Mouse (Mus musculus): ENCODE results near the gene Arid1b. TPM values are rescaled to one million over a fixed set of nuclear protein-coding genes. Genes with fewer than 3 reads are reported as not detected.

The Arid1b gene
- total and polyA plus RNA-seq, 3 experiments: 11.8 to 27.8 (median 26.8) TPM

DNA sequence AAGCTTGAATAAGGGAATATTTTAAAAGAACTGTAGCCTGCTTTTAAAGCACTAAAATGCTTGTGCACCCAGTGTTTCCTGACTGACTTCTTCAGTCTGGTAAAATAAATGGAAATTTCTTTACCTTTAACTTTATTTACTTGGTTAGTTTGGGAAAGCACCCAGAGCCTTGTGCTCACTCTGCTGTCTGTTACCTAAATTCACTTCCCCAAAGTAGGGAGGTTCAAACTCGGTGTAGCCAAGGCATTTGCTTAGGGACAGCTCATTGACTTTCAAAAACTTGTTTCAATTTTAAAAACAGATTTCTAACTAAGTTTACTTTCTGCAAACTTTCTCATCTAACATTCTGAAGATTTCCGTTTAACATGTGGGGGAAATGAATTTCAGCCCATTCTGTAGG is 135.5 kb downstream of the Arid1b start:
- no peak for TF ChIP-seq EP300 (IDR thresholded peaks at IDR 0.05; ENCODE audit: insufficient read depth, low read depth, low read length)
- no peak for TF ChIP-seq CTCF (IDR thresholded peaks at IDR 0.05)
- no peak for TF ChIP-seq POLR2A (IDR thresholded peaks at IDR 0.05; ENCODE audit: insufficient read depth, low read depth, low read length)
- Histone ChIP-seq H3K4me3 (no peak overlapping the region), H3K9ac (ENCODE audit: low read depth, low read length) (no peak overlapping the region), H3K4me1 (ENCODE audit: control insufficient read depth, insufficient read depth, low read length) (peaks cover 14% of the 10 kb centered on the region), H3K79me2 (replicated peaks; ENCODE audit: control insufficient read depth, insufficient read depth, low read length) (peaks cover 10% of the 10 kb centered on the region), H3K27ac (no peak overlapping the region), H3K36me3 (ENCODE audit: control insufficient read depth, insufficient read depth, low read length) (no peaks in the 10 kb centered on the region; the same call in 1 of the 2 replicates), H3K27me3 (ENCODE audit: control insufficient read depth, insufficient read depth, low read length) (no peaks in the 10 kb centered on the region)
- intact Hi-C loops (cut with DNase I): no loop called here
- WGBS: 80% methylated on average over 2 of the region's 2 CpGs
- no peak for DNase-seq

DNA sequence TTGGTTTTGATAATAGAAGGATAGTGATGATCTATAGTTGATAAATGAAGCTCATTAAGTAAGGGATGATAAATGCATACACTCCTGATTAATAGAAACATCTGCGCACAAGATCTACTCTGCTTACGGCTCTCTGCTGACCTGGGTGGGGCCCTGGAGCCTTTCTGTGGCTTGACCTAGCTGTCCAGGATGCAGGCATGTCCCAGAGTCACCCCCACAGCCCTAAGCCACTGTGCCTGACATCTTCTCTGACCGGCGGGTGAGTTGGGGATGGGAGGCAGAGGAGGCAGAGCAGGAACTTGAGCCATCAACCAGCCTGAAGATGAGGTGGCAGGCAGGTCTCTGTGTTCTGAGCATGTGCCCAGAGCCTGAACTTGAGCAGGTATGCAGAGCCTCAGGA is 136.0 kb downstream of the Arid1b start:
- Histone ChIP-seq H3K27me3 (ENCODE audit: control insufficient read depth, insufficient read depth, low read length) (no peaks in the 10 kb centered on the region), H3K9ac (ENCODE audit: low read depth, low read length) (no peak overlapping the region), H3K27ac (no peak overlapping the region), H3K4me3 (no peak overlapping the region), H3K36me3 (ENCODE audit: control insufficient read depth, insufficient read depth, low read length) (no peaks in the 10 kb centered on the region; the same call in 1 of the 2 replicates), H3K79me2 (replicated peaks; ENCODE audit: control insufficient read depth, insufficient read depth, low read length) (peaks cover 10% of the 10 kb centered on the region), H3K4me1 (ENCODE audit: control insufficient read depth, insufficient read depth, low read length) (peaks cover 14% of the 10 kb centered on the region)
- DNase-seq: no peak
- TF ChIP-seq EP300 (IDR thresholded peaks at IDR 0.05; ENCODE audit: insufficient read depth, low read depth, low read length) (no peak), POLR2A (IDR thresholded peaks at IDR 0.05; ENCODE audit: insufficient read depth, low read depth, low read length) (no peak), CTCF (IDR thresholded peaks at IDR 0.05) (no peak)
- intact Hi-C loops (cut with DNase I): no loop called here
- 77% methylated on average over 4 of the region's 4 CpGs for WGBS

DNA sequence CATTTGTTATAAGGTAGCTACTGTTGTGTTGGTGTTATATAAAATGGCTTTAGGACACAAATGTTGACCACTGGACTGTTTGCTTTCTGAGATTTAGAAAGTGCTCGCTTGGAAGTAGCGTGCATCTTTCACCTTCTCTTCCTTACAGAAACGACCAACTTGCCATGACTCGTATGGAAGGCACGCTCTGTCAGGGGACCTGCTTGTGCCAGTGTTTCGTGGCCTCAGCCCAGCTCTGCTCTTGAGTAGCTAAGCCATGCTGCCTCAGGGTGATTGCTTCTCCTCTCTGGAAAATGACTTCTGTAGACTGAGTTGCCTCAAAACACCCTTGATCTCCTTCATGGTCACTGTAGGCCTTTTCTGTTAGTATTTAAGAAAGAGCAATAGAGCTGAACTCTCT is 137.6 kb downstream of the Arid1b start:
- Histone ChIP-seq H3K9ac (ENCODE audit: low read depth, low read length) (no peak overlapping the region), H3K79me2 (replicated peaks; ENCODE audit: control insufficient read depth, insufficient read depth, low read length) (peaks cover 8% of the 10 kb centered on the region), H3K4me1 (ENCODE audit: control insufficient read depth, insufficient read depth, low read length) (peaks cover 14% of the 10 kb centered on the region), H3K27me3 (ENCODE audit: control insufficient read depth, insufficient read depth, low read length) (no peaks in the 10 kb centered on the region), H3K36me3 (ENCODE audit: control insufficient read depth, insufficient read depth, low read length) (no peaks in the 10 kb centered on the region; the same call in 1 of the 2 replicates), H3K27ac (no peak overlapping the region), H3K4me3 (no peak overlapping the region)
- 84% methylated on average over 6 of the region's 6 CpGs for WGBS
- no peak for DNase-seq
- intact Hi-C loops (cut with DNase I): no loop called here
- no peak for TF ChIP-seq EP300 (IDR thresholded peaks at IDR 0.05; ENCODE audit: insufficient read depth, low read depth, low read length)
- no peak for TF ChIP-seq CTCF (IDR thresholded peaks at IDR 0.05)
- no peak for TF ChIP-seq POLR2A (IDR thresholded peaks at IDR 0.05; ENCODE audit: insufficient read depth, low read depth, low read length)

DNA sequence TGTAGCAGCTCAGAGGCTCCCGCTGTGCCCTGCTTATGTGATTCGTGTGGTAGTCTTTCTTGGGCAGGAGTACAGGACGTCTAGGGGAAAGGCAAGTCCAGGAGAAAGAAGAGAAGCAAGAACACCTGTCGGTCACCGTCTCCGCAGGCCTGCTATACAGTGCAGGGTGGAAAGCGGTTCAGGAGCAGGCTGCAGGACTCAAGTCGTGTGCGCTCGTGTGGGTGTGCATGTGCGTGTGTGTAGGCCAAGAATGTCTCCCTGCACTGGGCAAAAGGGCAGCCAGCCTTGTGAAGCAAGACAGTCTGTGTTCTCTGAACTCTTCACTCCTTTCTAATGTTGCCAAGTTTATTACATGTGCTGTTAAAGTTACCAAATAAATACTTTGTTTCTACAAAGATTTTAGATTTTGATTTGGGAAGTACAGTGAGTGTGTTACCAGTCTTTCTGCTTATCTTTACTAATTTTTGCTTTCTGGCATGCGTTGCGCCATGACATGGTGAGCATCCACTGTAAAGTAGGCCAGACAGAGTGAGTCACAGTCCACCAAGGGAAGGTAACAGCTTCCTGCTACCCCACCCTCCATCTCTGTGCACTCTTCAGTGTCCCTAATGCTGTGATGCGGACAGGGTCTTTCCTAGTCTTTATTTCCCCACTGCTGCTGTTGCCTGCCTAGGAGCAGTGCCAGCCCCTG is 138.3 kb downstream of the Arid1b start:
- Histone ChIP-seq H3K4me1 (ENCODE audit: control insufficient read depth, insufficient read depth, low read length) (peaks cover 14% of the 10 kb centered on the region), H3K27me3 (ENCODE audit: control insufficient read depth, insufficient read depth, low read length) (no peaks in the 10 kb centered on the region), H3K27ac (no peak overlapping the region), H3K79me2 (replicated peaks; ENCODE audit: control insufficient read depth, insufficient read depth, low read length) (peaks cover 8% of the 10 kb centered on the region), H3K36me3 (ENCODE audit: control insufficient read depth, insufficient read depth, low read length) (no peaks in the 10 kb centered on the region; the same call in 1 of the 2 replicates), H3K4me3 (no peak overlapping the region), H3K9ac (ENCODE audit: low read depth, low read length) (no peak overlapping the region)
- no peak for DNase-seq
- 76% methylated on average over 14 of the region's 14 CpGs for WGBS
- intact Hi-C loops (cut with DNase I): no loop called here
- TF ChIP-seq EP300 (IDR thresholded peaks at IDR 0.05; ENCODE audit: insufficient read depth, low read depth, low read length) (no peak), CTCF (IDR thresholded peaks at IDR 0.05) (no peak), POLR2A (IDR thresholded peaks at IDR 0.05; ENCODE audit: insufficient read depth, low read depth, low read length) (no peak)

DNA sequence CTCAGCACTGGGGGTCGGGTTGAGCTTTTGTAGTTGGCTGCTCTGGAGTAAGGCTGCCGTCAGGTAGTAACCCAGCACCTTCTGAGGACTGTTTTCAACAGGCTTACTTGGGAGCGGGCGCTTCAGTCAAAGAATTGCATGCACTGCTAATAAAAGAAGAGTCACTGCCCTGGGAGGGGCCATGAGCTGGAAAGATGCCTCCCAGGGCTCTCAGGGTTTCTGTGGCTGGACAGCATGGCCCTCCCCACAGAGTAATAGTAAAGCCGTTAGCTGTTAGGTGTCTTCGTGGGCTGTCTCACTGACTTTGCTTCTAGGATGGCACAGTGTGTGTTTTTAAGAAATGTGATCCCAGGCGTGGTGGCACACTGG is 138.8 kb downstream of the Arid1b start:
- Histone ChIP-seq H3K4me1 (ENCODE audit: control insufficient read depth, insufficient read depth, low read length) (peaks cover 15% of the 10 kb centered on the region), H3K4me3 (no peak overlapping the region), H3K27me3 (ENCODE audit: control insufficient read depth, insufficient read depth, low read length) (no peaks in the 10 kb centered on the region), H3K36me3 (ENCODE audit: control insufficient read depth, insufficient read depth, low read length) (no peaks in the 10 kb centered on the region; the same call in 1 of the 2 replicates), H3K27ac (no peak overlapping the region), H3K79me2 (replicated peaks; ENCODE audit: control insufficient read depth, insufficient read depth, low read length) (peaks cover 8% of the 10 kb centered on the region), H3K9ac (ENCODE audit: low read depth, low read length) (no peak overlapping the region)
- 78% methylated on average over 7 of the region's 7 CpGs for WGBS
- TF ChIP-seq CTCF (IDR thresholded peaks at IDR 0.05) (no peak), EP300 (IDR thresholded peaks at IDR 0.05; ENCODE audit: insufficient read depth, low read depth, low read length) (no peak), POLR2A (IDR thresholded peaks at IDR 0.05; ENCODE audit: insufficient read depth, low read depth, low read length) (no peak)
- DNase-seq: no peak
- intact Hi-C loops (cut with DNase I): no loop called here

DNA sequence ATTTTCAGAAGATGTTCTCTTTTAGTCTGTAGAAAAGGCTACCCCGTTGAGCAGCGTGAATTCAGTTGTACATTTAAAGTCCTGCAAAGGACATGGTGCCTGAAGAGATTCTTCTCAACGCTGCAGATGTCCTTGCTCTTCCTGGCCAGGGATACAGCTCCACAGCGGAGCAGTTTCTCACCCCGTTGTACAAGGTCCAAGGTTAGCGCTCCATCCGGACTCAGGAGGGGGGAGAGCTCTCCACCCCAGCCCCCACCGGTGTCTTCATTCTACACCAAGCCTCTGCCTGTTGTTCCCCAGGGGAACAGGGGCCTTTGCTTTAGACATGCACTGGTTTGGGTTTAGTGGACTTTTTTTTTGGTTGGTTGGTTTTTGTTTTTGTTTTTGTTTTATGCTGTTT is 139.7 kb downstream of the Arid1b start:
- intact Hi-C loops (cut with DNase I): no loop called here

More for the DNA sequence above, 139.7 kb downstream of the Arid1b start:
- Histone ChIP-seq H3K36me3 (ENCODE audit: control insufficient read depth, insufficient read depth, low read length) (peaks cover 2% of the 10 kb centered on the region), H3K79me2 (replicated peaks; ENCODE audit: control insufficient read depth, insufficient read depth, low read length) (peaks cover 8% of the 10 kb centered on the region), H3K4me3 (no peak overlapping the region), H3K27ac (no peak overlapping the region), H3K4me1 (ENCODE audit: control insufficient read depth, insufficient read depth, low read length) (peaks cover 19% of the 10 kb centered on the region), H3K9ac (ENCODE audit: low read depth, low read length) (no peak overlapping the region), H3K27me3 (ENCODE audit: control insufficient read depth, insufficient read depth, low read length) (no peaks in the 10 kb centered on the region)
- TF ChIP-seq CTCF (IDR thresholded peaks at IDR 0.05) (no peak), EP300 (IDR thresholded peaks at IDR 0.05; ENCODE audit: insufficient read depth, low read depth, low read length) (no peak), POLR2A (IDR thresholded peaks at IDR 0.05; ENCODE audit: insufficient read depth, low read depth, low read length) (no peak)
- DNase-seq: no peak
- WGBS: 49% methylated on average over 8 of the region's 8 CpGs

All from heart, adult 2 months (tissue).